Comparison of ENCODE assay signal across 15 mouse cellular contexts in the genomic region with DNA sequence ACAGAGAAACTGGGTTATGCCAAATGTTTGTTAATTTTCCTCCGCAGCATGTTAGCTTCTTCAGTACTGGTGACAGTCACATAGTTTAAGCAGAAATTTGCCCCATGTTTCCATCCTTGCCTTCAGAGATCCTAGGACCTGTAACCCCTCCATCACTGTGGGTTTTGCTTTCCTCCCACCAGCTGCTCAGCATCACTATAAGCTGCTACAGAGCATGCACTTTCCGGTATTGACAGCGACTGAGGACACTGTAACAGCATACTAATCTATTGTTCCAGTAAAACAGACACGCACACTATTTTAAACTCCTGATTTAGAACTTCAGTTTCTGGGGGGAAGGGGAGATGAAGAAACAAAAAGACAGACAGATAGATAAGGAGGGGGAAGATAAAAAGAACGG.
A peak's percentile ranks its signal among the peaks of the same experiment; 100 is the strongest.
DNase-seq lines count a peak whose midpoint lies in the region; ATAC-seq lines count a peak whose summit lies in the region.
"Had no signal": no experiment of that assay in that cellular context is flagged by ENCODE, and none has a peak within 500 bp of the region (broad histone marks: within the 10 kb centered on the region; RNA-seq: fewer than 3 reads in every experiment).

No protein-coding gene starts in this region.

- no peak overlapping the region for H3K9ac ChIP-seq in heart, embryonic 11.5 days (ENCODE audit: low read depth, low read length)
- H3K9ac ChIP-seq in neural tube, embryonic 13.5 days: no peak overlapping the region
- H3K9ac ChIP-seq in neural tube, embryonic 15.5 days (replicated peaks): no peak overlapping the region
- no peak overlapping the region for H3K9ac ChIP-seq in hindbrain, embryonic 15.5 days
- H3K9ac ChIP-seq: liver, embryonic 14.5 days; neural tube, embryonic 12.5 days had no signal

- no peaks in the 10 kb centered on the region for H3K27me3 ChIP-seq in heart, embryonic 11.5 days (ENCODE audit: control insufficient read depth, insufficient read depth, low read length)
- H3K27me3 ChIP-seq in neural tube, embryonic 13.5 days: no peaks in the 10 kb centered on the region
- H3K27me3 ChIP-seq in neural tube, embryonic 15.5 days (replicated peaks): no peaks in the 10 kb centered on the region
- H3K27me3 ChIP-seq in hindbrain, embryonic 15.5 days: no peaks in the 10 kb centered on the region
- H3K27me3 ChIP-seq: neural tube, embryonic 12.5 days had no signal

- H3K4me2 ChIP-seq in heart, embryonic 11.5 days: peak overlapping the region; percentile 8; the same call in 1 of the 2 replicates
- H3K4me2 ChIP-seq in neural tube, embryonic 13.5 days: no peak overlapping the region
- no peak overlapping the region for H3K4me2 ChIP-seq in neural tube, embryonic 15.5 days
- no peak overlapping the region for H3K4me2 ChIP-seq in hindbrain, embryonic 15.5 days
- H3K4me2 ChIP-seq: neural tube, embryonic 12.5 days had no signal

- no peak for ATAC-seq in heart, embryonic 11.5 days (replicated peaks; ENCODE audit: insufficient number of reproducible peaks, low FRiP score, low TSS enrichment)
- ATAC-seq in neural tube, embryonic 13.5 days (ENCODE audit: low read depth): peak; percentile 50; the same call in 1 of the 2 replicates
- no peak for ATAC-seq in neural tube, embryonic 15.5 days (ENCODE audit: low FRiP score)
- 0 out of 2 replicates have a peak, but pooled peaks have one; percentile 54 for ATAC-seq in hindbrain, embryonic 15.5 days (ENCODE audit: low FRiP score, low read depth)
- ATAC-seq in megakaryocyte progenitor cell, adult 5-6 weeks (replicated peaks; ENCODE audit: poor library complexity): no peak

- H3K9me3 ChIP-seq in heart, embryonic 11.5 days (replicated peaks; ENCODE audit: control insufficient read depth, low read length): no peaks in the 10 kb centered on the region
- no peaks in the 10 kb centered on the region for H3K9me3 ChIP-seq in neural tube, embryonic 13.5 days
- H3K9me3 ChIP-seq in neural tube, embryonic 15.5 days (replicated peaks): no peaks in the 10 kb centered on the region
- no peaks in the 10 kb centered on the region for H3K9me3 ChIP-seq in hindbrain, embryonic 15.5 days
- H3K9me3 ChIP-seq: neural tube, embryonic 12.5 days had no signal

- no peaks in the 10 kb centered on the region for H3K36me3 ChIP-seq in heart, embryonic 11.5 days (ENCODE audit: control insufficient read depth, insufficient read depth, low read length)
- H3K36me3 ChIP-seq in neural tube, embryonic 13.5 days: no peaks in the 10 kb centered on the region
- H3K36me3 ChIP-seq in neural tube, embryonic 15.5 days: no peaks in the 10 kb centered on the region
- no peaks in the 10 kb centered on the region for H3K36me3 ChIP-seq in hindbrain, embryonic 15.5 days
- H3K36me3 ChIP-seq: neural tube, embryonic 12.5 days had no signal

- 0 out of 2 replicates have a peak, but pooled peaks cover 4% of the 10 kb centered on the region for H3K4me1 ChIP-seq in heart, embryonic 11.5 days (ENCODE audit: control insufficient read depth, insufficient read depth, low read length)
- H3K4me1 ChIP-seq in neural tube, embryonic 13.5 days (replicated peaks): peaks cover 21% of the 10 kb centered on the region
- peaks cover 11% of the 10 kb centered on the region for H3K4me1 ChIP-seq in neural tube, embryonic 15.5 days
- peaks cover 13% of the 10 kb centered on the region; the same call in 1 of the 2 replicates for H3K4me1 ChIP-seq in hindbrain, embryonic 15.5 days (replicated peaks)

- WGBS in heart, embryonic 11.5 days (ENCODE audit: insufficient replicate concordance): 32% methylated on average over 5 of the region's 5 CpGs
- WGBS in neural tube, embryonic 13.5 days: 49% methylated on average over 5 of the region's 5 CpGs
- WGBS in neural tube, embryonic 15.5 days: 50% methylated on average over 5 of the region's 5 CpGs
- 43% methylated on average over 5 of the region's 5 CpGs for WGBS in hindbrain, embryonic 15.5 days

- no peak for DNase-seq in heart, adult 8-10 months (ENCODE audit: low spot score)
- no peak for DNase-seq in spleen, postnatal 14 days (ENCODE audit: low spot score in 2 of 2)
- DNase-seq: adrenal gland, postnatal 14 days; cerebellum, adult 9-10 months; gastrocnemius, adult 2 months; heart, adult 18-20 months; lung, postnatal 14 days; thymus, adult 2 months had no signal

- H3K4me3 ChIP-seq in heart, embryonic 11.5 days (ENCODE audit: low read depth, low read length): no peak overlapping the region
- H3K4me3 ChIP-seq in neural tube, embryonic 13.5 days: no peak overlapping the region
- no peak overlapping the region for H3K4me3 ChIP-seq in neural tube, embryonic 15.5 days (replicated peaks)
- H3K4me3 ChIP-seq in hindbrain, embryonic 15.5 days: no peak overlapping the region
- H3K4me3 ChIP-seq: gastrocnemius, adult 2 months; neural tube, embryonic 12.5 days had no signal

- H3K27ac ChIP-seq in heart, embryonic 11.5 days (ENCODE audit: low read depth, low read length): no peak overlapping the region
- H3K27ac ChIP-seq in neural tube, embryonic 13.5 days (replicated peaks): no peak overlapping the region
- H3K27ac ChIP-seq in neural tube, embryonic 15.5 days (replicated peaks): no peak overlapping the region
- H3K27ac ChIP-seq in hindbrain, embryonic 15.5 days (replicated peaks): no peak overlapping the region
- H3K27ac ChIP-seq: gastrocnemius, adult 2 months; liver, embryonic 14.5 days; neural tube, embryonic 12.5 days had no signal

Comparison
In these comparisons a context has a peak if more than half of its experiments do, and no peak if none do; other contexts are left out.
1. ATAC-seq: peak in neural tube, embryonic 13.5 days (single experiment) and hindbrain, embryonic 15.5 days (single experiment); none in heart, embryonic 11.5 days (single experiment), neural tube, embryonic 15.5 days (single experiment) and megakaryocyte progenitor cell, adult 5-6 weeks (single experiment).